In genomic region chr12:91513980-91514379, GRCm38 (mm10) we compare ENCODE assay signal across 15 mouse cellular contexts.
"Had no signal": no experiment of that assay in that cellular context is flagged by ENCODE, and none has a peak within 500 bp of the region (broad histone marks: within the 10 kb centered on the region; RNA-seq: fewer than 3 reads in every experiment).

No protein-coding gene starts in this region.

- H3K27ac ChIP-seq: intestine, embryonic 15.5 days; kidney, embryonic 15.5 days; left cerebral cortex, adult 2 months; liver, embryonic 13.5 days; macrophage; midbrain, embryonic 13.5 days had no signal

- H3K9me3 ChIP-seq: intestine, embryonic 15.5 days; kidney, embryonic 15.5 days; liver, embryonic 13.5 days; midbrain, embryonic 13.5 days had no signal

- DNase-seq: kidney, adult 11 months; kidney, adult 8-10 months; kidney, postnatal 10 days; kidney, postnatal 36 days; liver, embryonic 13.5 days; lung, adult 2 months; lung, postnatal 14 days; thymus, adult 2 months; thymus, postnatal 14 days; thymus, postnatal 4 days had no signal

- H3K4me2 ChIP-seq: intestine, embryonic 15.5 days; kidney, embryonic 15.5 days; liver, embryonic 13.5 days; midbrain, embryonic 13.5 days had no signal

- ATAC-seq: intestine, embryonic 15.5 days; midbrain, embryonic 13.5 days had no signal

- H3K36me3 ChIP-seq: intestine, embryonic 15.5 days; kidney, embryonic 15.5 days; liver, embryonic 13.5 days; midbrain, embryonic 13.5 days had no signal

- H3K27me3 ChIP-seq: intestine, embryonic 15.5 days; kidney, embryonic 15.5 days; liver, embryonic 13.5 days; midbrain, embryonic 13.5 days had no signal

- H3K9ac ChIP-seq: intestine, embryonic 15.5 days; kidney, embryonic 15.5 days; liver, embryonic 13.5 days; midbrain, embryonic 13.5 days had no signal

- H3K4me3 ChIP-seq: intestine, embryonic 15.5 days; kidney, embryonic 15.5 days; left cerebral cortex, adult 2 months; liver, embryonic 13.5 days; midbrain, embryonic 13.5 days had no signal

- H3K4me1 ChIP-seq: intestine, embryonic 15.5 days; kidney, embryonic 15.5 days; liver, embryonic 13.5 days had no signal
